Mouse (Mus musculus) neural tube, embryonic 10.5 days (tissue): ENCODE measurements around the gene Tbc1d7.

Experiments used
- DNase-seq: peaks from one replicate; pipeline ENCODE4 v3.0.0-alpha.2; 2017; ENCODE audit warnings: low spot score; ENCODE audit errors: extremely low spot score

Tbc1d7 gene

GRCm38 (mm10) chr13:43144720-43145418, 26.4 kb downstream of the Tbc1d7 start:
- DNase-seq: no peak

- DNase-seq: no peak
Observed at GRCm38 (mm10) chr13:43134468-43134867, 36.8 kb downstream of the Tbc1d7 start.

GRCm38 (mm10) chr13:43133400-43133799, 37.9 kb downstream of the Tbc1d7 start:
- no peak for DNase-seq

- DNase-seq: no peak
Observed at GRCm38 (mm10) chr13:43132859-43133258, 38.4 kb downstream of the Tbc1d7 start.

- DNase-seq: no peak
Observed at GRCm38 (mm10) chr13:43131741-43132191, 39.5 kb downstream of the Tbc1d7 start.

- no peak for DNase-seq
Observed at GRCm38 (mm10) chr13:43130161-43130560, 41.1 kb downstream of the Tbc1d7 start.

- no peak for DNase-seq
Observed at GRCm38 (mm10) chr13:43124683-43125074, 46.6 kb downstream of the Tbc1d7 start.

GRCm38 (mm10) chr13:43123895-43124682, 47.2 kb downstream of the Tbc1d7 start:
- no peak for DNase-seq

- no peak for DNase-seq
Observed at GRCm38 (mm10) chr13:43122306-43123070, 48.8 kb downstream of the Tbc1d7 start.

- DNase-seq: no peak
Observed at GRCm38 (mm10) chr13:43113141-43113540, 58.2 kb downstream of the Tbc1d7 start.

- no peak for DNase-seq
Observed at GRCm38 (mm10) chr13:43112707-43113106, 58.6 kb downstream of the Tbc1d7 start.

- DNase-seq: no peak
Observed at GRCm38 (mm10) chr13:43112280-43112679, 59.0 kb downstream of the Tbc1d7 start.

GRCm38 (mm10) chr13:43104496-43104895, 66.8 kb downstream of the Tbc1d7 start:
- DNase-seq: no peak

- DNase-seq: no peak
Observed at GRCm38 (mm10) chr13:43102943-43103342, 68.4 kb downstream of the Tbc1d7 start.
